ENCODE assay signal across 17 mouse cellular contexts in genomic region chr12:83470085-83470484, GRCm38 (mm10). TPM values are rescaled to one million over a fixed set of nuclear protein-coding genes. Genes with fewer than 3 reads are reported as not detected.
"Had no signal": no experiment of that assay in that cellular context is flagged by ENCODE, and none has a peak within 500 bp of the region (broad histone marks: within the 10 kb centered on the region; RNA-seq: fewer than 3 reads in every experiment).

No protein-coding gene starts in this region.

- H3K4me2 ChIP-seq: lung, embryonic 15.5 days; midbrain, embryonic 11.5 days; midbrain, embryonic 13.5 days; midbrain, embryonic 15.5 days; neural tube, embryonic 12.5 days; stomach, embryonic 15.5 days had no signal

- H3K4me3 ChIP-seq: lung, embryonic 15.5 days; megakaryocyte, embryonic 14.5 days; midbrain, embryonic 13.5 days; midbrain, embryonic 15.5 days; neural tube, embryonic 12.5 days; stomach, embryonic 15.5 days had no signal

- H3K4me1 ChIP-seq: lung, embryonic 15.5 days had no signal

- ATAC-seq: lung, postnatal 0 days; midbrain, embryonic 13.5 days; midbrain, embryonic 15.5 days had no signal

- H3K36me3 ChIP-seq: lung, embryonic 15.5 days; midbrain, embryonic 13.5 days; midbrain, embryonic 15.5 days; neural tube, embryonic 12.5 days; stomach, embryonic 15.5 days had no signal

- H3K27me3 ChIP-seq: lung, embryonic 15.5 days; midbrain, embryonic 13.5 days; midbrain, embryonic 15.5 days; neural tube, embryonic 12.5 days; stomach, embryonic 15.5 days had no signal

- H3K27ac ChIP-seq: lung, embryonic 15.5 days; macrophage; midbrain, embryonic 13.5 days; midbrain, embryonic 15.5 days; neural tube, embryonic 12.5 days; stomach, embryonic 15.5 days; stomach, postnatal 0 days had no signal

- DNase-seq: lung, adult 2 months; lung, postnatal 14 days; lung, postnatal 36 days; right cerebral cortex, postnatal 14 days; thymus, adult 2 months; thymus, postnatal 25 days; thymus, postnatal 4 days had no signal

- H3K9me3 ChIP-seq: lung, embryonic 15.5 days; midbrain, embryonic 13.5 days; midbrain, embryonic 15.5 days; neural tube, embryonic 12.5 days; stomach, embryonic 15.5 days had no signal

- H3K9ac ChIP-seq: lung, embryonic 15.5 days; midbrain, embryonic 13.5 days; midbrain, embryonic 15.5 days; neural tube, embryonic 12.5 days; stomach, embryonic 15.5 days had no signal

RNA-seq across cellular contexts. Expression of gene Dpf3, which starts 17.4 kb away (rescaled TPM):
- polyA plus RNA-seq: macrophage had no signal
